Mouse (Mus musculus): ENCODE measurements around the gene Sdf2. TPM values are rescaled to one million over a fixed set of nuclear protein-coding genes. Genes with fewer than 3 reads are reported as not detected.

Gene Sdf2
- 10 to 100 TPM; 67.7 to 70.3 TPM for total RNA-seq (2021)
- long read RNA-seq, experiment 1, transcript Sdf2-201 (3 exons, 1,268 nt), result major isoform, 44 of 56 reads
- long read RNA-seq, experiment 1, partial matches to known transcripts, result 0 of 56 reads
- long read RNA-seq, experiment 1, other reads (novel, unspliced or antisense), result 10 of 56 reads
- long read RNA-seq, experiment 2, transcript Sdf2-201 (3 exons, 1,268 nt), result major isoform, 58 of 64 reads
- long read RNA-seq, experiment 2, partial matches to known transcripts, result 2 of 64 reads
- long read RNA-seq, experiment 2, other reads (novel, unspliced or antisense), result 4 of 64 reads

- peak; percentile 84 for DNase-seq (ENCODE audit: low spot score in 2 of 2)
- intact Hi-C loops (cut with DNase I), result no loop called here
Observed at GRCm38 (mm10) chr11:78245627-78246317, at the start of gene Sdf2, which contains the start of gene Supt6. TSS of gene Sdf2 (plus strand) at chr11:78245746. TSS of gene Supt6 (minus strand) at chr11:78245987.

GRCm38 (mm10) chr11:78202372-78202771 is 43.2 kb upstream of the Sdf2 start:
- DNase-seq (ENCODE audit: low spot score in 2 of 2), result no peak
- intact Hi-C loops (cut with DNase I), result no loop called here

GRCm38 (mm10) chr11:78204287-78204686 is 41.3 kb upstream of the Sdf2 start:
- intact Hi-C loops (cut with DNase I), result no loop called here
- DNase-seq (ENCODE audit: low spot score in 2 of 2), result no peak

GRCm38 (mm10) chr11:78205361-78206206 is 40.0 kb upstream of the Sdf2 start:
- intact Hi-C loops (cut with DNase I), result no loop called here
- no peak for DNase-seq (ENCODE audit: low spot score in 2 of 2)

- DNase-seq (ENCODE audit: low spot score in 2 of 2), result no peak
- intact Hi-C loops (cut with DNase I), result no loop called here
Observed at GRCm38 (mm10) chr11:78207190-78207589, 38.4 kb upstream of the Sdf2 start.

GRCm38 (mm10) chr11:78209886-78210285 is 35.7 kb upstream of the Sdf2 start:
- intact Hi-C loops (cut with DNase I), result loop anchor here (5.0 kb wide), 1 partner anchor 72 kb away; no protein-coding TSS in a partner anchor
- DNase-seq (ENCODE audit: low spot score in 2 of 2), result no peak

GRCm38 (mm10) chr11:78210615-78211014 is 34.9 kb upstream of the Sdf2 start:
- DNase-seq (ENCODE audit: low spot score in 2 of 2), result no peak
- intact Hi-C loops (cut with DNase I), result loop anchor here (5.0 kb wide), 1 partner anchor 72 kb away; no protein-coding TSS in a partner anchor

GRCm38 (mm10) chr11:78211513-78211912 is 34.0 kb upstream of the Sdf2 start:
- DNase-seq (ENCODE audit: low spot score in 2 of 2), result no peak
- intact Hi-C loops (cut with DNase I), result loop anchor here (5.0 kb wide), 1 partner anchor 71 kb away; no protein-coding TSS in a partner anchor

GRCm38 (mm10) chr11:78213086-78213817 is 32.3 kb upstream of the Sdf2 start:
- intact Hi-C loops (cut with DNase I), result loop anchor here (5.0 kb wide), 1 partner anchor 69 kb away; no protein-coding TSS in a partner anchor
- DNase-seq (ENCODE audit: low spot score in 2 of 2), result no peak

- DNase-seq (ENCODE audit: low spot score in 2 of 2), result peak in 1 of 2 experiments; percentile 55
- intact Hi-C loops (cut with DNase I), result no loop called here
Observed at GRCm38 (mm10) chr11:78215709-78216317, 29.7 kb upstream of the Sdf2 start.

- no peak for DNase-seq (ENCODE audit: low spot score in 2 of 2)
- intact Hi-C loops (cut with DNase I), result loop anchor here (5.0 kb wide), 1 partner anchor 54 kb away; no protein-coding TSS in a partner anchor
Observed at GRCm38 (mm10) chr11:78223586-78223985, 22.0 kb upstream of the Sdf2 start.

- intact Hi-C loops (cut with DNase I), result loop anchor here (5.0 kb wide), 1 partner anchor 51 kb away; no protein-coding TSS in a partner anchor
- DNase-seq (ENCODE audit: low spot score in 2 of 2), result no peak
Observed at GRCm38 (mm10) chr11:78231518-78231917, 14.0 kb upstream of the Sdf2 start.

GRCm38 (mm10) chr11:78240193-78240857 is 5.2 kb upstream of the Sdf2 start:
- intact Hi-C loops (cut with DNase I), result no loop called here
- DNase-seq (ENCODE audit: low spot score in 2 of 2), result peak; percentile 67 to 85

GRCm38 (mm10) chr11:78245261-78245626 is 302 bp upstream of the Sdf2 start:
- intact Hi-C loops (cut with DNase I), result no loop called here
- no peak for DNase-seq (ENCODE audit: low spot score in 2 of 2)

GRCm38 (mm10) chr11:78246318-78247011 is 919 bp downstream of the Sdf2 start:
- no peak for DNase-seq (ENCODE audit: low spot score in 2 of 2)
- intact Hi-C loops (cut with DNase I), result no loop called here

- intact Hi-C loops (cut with DNase I), result no loop called here
- no peak for DNase-seq (ENCODE audit: low spot score in 2 of 2)
Observed at GRCm38 (mm10) chr11:78247012-78247348, 1.4 kb downstream of the Sdf2 start.

GRCm38 (mm10) chr11:78247727-78248140 is 2.2 kb downstream of the Sdf2 start:
- no peak for DNase-seq (ENCODE audit: low spot score in 2 of 2)
- intact Hi-C loops (cut with DNase I), result no loop called here

GRCm38 (mm10) chr11:78256618-78257017 is 11.1 kb downstream of the Sdf2 start:
- DNase-seq (ENCODE audit: low spot score in 2 of 2), result peak; percentile 19 to 30
- intact Hi-C loops (cut with DNase I), result no loop called here

Data from left cerebral cortex, postnatal 14 days (tissue).